Mouse (Mus musculus): Measurements from ENCODE around the gene Hand2.

Hand2 gene

DNA sequence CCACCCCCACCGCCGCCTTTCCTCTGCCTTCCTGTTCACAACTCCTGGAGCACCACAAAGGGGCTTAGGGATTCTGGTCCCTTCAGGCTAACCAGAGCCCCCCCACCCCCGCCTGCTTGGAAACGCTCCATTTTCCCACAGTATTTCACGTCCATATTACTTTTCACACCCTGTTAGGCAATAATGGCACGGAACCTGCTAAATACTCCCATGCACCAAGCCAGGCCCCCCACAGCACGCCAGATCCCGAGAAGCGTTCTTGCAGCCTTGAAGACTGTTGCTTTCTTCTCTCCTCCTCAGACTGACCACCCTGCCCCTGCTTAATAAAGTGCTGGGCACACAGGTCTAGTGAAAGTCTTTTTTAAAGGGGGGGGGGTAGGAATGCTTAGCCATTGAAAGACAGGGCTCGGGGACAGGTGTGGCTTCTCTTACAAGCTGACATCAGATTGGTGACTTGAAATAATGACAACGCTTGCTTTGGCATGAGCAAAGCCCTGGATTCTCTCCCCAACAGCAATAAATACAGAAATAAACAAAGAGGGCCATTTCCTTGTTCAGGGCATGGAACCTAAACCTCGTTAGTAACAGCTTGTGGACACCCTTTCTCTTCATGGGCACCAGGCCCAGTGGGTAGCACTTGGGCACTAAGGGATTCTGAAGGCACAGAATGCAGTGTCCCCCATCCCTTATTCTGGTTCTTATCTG is 21.8 kb downstream of the Hand2 start:
- DNase-seq (ENCODE audit: low spot score) = no peak

DNA sequence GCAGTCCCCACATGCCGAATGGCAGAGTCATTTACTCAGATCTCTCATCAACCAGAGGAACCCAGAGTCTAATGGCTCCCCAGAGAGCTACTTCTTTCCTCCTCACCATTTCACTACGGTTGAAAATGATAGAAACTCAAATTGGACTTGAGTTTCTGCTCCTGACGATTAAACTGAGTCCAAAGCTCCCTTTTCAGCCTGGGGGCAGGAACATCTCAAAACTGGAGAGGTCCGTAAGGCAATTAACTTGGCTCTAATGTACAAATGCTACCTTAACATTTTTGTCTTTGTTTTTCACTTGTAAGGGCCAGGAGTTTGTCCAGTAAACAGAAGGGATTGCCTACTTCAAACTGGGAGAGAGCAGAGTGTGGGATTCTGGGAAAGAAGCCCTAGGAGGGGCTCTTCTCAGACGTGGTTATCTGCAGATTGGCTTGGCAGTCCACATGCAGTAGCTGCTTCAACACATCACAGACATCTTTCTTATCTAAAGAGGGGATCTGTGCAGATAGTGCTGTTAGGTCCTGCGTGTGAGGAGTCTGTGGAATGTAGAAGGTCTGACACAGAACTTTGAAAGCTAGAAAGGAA is 23.0 kb downstream of the Hand2 start:
- no peak for DNase-seq (ENCODE audit: low spot score)

DNA sequence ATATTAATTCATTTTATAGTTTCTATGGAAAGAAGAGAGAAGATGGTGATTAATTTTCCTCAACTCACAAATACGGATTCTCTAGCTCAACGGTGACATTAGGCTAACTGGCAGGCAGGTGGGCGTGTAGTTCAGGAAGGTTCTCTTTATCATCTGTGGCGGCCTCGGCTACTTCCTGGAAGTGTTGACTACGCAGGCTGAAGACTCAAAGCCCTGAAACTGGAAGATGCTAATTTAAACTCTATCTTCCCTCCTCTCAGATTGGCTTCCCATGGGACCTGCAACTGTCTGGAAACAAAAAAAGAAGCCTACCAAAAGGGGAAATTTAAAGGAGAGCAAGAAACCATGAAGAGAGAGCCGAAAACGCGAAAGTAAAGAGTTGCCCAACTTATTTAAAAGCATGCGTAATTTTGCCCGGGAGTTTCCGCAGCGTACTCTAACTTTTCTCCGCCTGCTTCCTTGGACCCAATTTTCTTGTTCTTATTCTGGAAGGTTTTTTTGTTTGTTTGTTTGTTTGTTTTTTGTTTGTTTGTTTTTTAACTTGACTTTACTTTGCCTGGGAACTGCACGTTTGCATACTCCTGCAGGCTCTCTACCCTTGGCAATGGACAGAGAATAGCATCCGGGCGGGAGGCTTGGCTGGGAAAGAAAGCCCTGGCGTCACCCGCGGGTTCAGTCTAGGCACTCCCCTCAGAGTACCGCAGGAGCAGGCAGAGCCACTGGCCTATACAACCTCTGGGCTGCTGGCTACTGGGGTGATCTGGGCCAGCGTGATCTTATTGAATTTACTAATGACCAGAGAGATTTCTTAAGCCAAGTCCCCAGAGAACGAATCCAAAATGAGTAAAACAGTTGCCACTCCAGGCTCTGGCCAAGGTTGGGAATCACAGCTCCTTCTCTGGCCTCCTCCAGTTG is 24.4 kb downstream of the Hand2 start:
- no peak for DNase-seq (ENCODE audit: low spot score)

DNA sequence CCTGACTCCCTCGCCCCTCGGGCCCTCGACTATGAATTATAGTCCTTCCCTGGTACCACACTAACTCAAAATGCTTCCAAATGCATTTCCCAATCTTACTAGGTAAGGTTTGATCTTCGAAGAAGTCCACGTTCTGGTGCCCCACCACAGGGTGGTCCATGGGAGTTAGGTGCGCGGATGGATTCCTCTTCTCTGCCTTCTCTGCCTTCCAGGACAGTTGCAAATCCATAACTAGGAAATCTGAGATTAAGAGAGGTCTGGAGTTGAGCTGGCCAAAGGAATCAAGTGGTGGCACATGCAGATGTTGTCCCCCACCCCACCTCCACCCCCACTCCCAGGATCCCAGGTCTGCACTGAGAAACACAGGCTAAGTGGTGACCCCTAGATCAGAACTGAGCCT is 25.6 kb downstream of the Hand2 start:
- no peak for DNase-seq (ENCODE audit: low spot score)

DNA sequence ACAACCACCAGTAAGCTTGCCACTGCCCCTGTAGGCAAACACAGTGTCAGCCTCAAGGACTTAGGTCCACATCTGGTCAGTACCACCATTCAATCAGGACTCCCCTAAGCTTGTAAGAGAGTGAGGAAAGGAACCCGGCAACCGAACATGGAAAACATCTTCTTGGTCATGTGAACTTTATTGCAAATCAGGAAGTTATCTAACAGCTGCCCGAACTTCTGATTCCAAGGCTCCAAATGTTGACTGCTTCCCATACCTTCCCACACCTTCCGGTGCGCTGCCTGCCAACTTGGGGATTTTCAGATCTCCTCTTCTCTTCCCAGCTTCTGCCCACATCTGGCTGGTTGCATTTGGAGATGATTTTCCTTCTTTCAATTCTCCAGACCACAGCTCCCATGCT is 26.4 kb downstream of the Hand2 start:
- DNase-seq (ENCODE audit: low spot score) = no peak

DNA sequence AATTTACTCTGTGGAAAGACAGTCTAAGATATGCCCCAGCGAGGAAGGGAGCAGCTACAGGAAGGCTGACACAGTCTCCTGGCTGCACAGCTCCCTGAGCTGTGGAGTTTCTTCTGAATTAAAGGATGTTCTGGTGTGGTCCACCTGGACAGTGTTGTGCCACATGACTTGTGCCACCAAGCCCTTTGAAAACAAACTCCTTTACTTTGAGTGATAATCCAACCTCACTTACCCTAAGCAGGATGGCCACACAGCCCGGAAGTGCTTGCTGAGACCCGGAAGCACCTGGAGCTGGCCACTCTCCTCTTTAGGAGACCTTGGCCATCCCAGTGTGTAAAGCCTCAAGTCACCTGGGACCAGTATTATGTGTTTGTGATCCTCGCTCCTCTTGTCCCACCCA is 27.5 kb downstream of the Hand2 start:
- DNase-seq (ENCODE audit: low spot score) = no peak

DNA sequence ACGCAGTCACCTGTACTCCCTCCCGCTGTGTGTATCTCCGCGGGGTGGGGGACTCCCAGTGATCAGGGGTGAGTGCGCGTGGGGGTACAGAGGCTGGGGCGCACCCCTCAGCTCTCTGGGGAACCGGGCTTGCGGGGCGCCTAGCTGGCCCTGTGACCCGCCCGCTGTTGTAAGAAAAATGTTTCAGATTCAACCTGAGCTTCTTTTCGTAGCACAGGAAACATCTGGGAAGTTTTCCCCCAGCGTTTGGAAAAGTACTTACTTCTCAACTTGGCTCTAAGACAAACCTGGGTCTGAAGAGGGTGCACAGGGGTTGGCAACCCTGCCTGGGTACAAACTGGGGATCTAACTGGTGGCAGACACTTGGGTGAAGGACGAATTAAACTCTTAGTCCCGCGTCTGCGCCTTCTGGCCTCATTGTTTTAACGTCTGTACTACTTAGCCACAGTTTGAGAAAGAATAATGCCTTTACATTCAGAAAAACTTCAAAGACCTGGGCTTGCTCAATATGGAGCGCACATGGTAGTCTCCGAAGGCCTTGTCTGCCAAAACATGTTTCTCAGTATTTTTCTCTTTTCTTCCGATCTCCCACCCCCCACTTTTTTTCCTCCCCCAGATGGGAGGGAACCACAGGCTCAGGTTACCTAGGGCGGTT is 28.2 kb downstream of the Hand2 start:
- DNase-seq (ENCODE audit: low spot score) = no peak

DNA sequence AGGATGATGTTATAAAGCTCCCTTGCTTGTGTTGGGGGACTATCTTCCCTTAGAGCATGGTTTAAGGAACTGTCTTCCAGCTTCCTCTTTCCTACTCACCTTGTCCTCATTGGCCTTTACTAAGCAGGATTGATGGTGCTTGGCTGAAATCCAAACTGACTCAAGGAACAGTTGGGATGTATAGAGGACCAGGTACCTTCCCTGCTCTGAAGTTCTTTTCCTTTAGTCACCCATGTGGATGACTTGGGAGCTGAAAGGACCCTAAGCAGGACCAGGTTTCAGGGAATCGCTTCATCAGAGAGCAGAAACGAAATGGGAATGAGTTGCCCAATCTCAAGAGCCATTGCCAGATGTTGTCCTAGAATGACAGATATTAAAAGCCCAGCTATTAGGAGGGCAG is 31.1 kb downstream of the Hand2 start:
- no peak for DNase-seq (ENCODE audit: low spot score)

DNA sequence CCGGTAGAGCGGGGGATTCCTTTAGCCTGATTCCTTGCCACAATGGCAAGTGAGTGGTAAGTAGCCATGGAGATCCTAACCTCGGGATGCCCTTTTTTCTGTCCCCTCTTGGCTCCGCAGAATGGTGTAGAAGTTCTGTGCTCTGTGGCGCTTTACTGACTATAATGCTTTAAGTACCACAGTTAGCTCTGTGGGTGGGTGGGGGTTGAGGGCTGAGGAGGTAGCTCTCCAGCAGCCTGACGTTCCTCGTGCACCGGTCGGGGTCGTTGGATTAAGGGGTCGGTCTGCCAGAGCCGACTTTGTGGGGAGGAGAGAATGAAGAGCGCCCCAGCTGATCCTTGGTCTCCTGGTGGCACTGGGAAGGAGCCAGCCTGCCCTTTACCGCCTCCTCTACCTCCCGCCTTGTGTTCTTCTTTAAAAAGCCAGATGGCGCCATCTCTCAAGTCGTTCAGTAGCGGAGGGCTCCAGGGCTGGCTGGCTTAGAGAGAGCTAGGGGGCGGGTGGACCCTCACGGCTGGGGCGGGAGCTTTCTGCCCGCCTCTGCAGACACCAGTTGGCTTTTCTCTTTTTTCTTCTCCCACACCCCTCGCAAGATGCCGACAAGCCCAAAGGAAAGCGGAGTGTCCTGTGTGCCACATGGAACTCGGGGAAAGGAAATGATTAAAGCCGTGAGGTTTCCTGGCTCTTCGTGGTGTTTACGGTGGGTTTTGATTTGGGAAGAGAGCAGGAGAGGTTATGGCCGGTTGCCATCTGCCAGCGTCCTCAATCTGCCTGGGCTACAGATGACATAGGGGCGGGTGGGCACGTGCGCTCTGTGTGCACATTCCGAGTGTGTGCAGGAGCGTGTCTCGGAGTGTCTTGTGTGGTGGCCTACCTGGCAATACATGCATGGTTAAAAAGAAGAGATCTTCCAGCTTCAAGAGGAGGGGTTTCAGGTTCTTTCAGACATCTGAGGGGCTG is 32.8 kb downstream of the Hand2 start:
- DNase-seq (ENCODE audit: low spot score) = no peak

DNA sequence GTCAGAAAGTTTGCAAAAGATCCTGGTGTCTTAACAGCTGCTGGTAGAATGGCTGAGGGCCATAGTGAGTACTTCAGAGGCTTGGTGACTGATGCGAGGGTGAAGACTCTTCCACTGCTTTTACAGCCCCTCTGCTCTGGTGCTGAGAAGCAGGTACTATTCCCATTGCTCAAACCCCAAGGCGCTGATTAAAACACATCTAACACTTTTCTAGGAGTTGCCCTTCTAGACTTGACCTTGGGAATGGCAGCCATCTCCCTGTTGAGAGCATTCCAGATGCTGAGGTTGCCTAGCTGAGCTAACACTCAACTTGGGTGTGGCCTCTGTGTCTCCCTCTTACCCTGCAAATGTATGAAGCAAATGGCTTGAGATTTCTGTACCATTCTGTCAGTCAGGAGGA is 34.1 kb downstream of the Hand2 start:
- DNase-seq (ENCODE audit: low spot score) = no peak

DNA sequence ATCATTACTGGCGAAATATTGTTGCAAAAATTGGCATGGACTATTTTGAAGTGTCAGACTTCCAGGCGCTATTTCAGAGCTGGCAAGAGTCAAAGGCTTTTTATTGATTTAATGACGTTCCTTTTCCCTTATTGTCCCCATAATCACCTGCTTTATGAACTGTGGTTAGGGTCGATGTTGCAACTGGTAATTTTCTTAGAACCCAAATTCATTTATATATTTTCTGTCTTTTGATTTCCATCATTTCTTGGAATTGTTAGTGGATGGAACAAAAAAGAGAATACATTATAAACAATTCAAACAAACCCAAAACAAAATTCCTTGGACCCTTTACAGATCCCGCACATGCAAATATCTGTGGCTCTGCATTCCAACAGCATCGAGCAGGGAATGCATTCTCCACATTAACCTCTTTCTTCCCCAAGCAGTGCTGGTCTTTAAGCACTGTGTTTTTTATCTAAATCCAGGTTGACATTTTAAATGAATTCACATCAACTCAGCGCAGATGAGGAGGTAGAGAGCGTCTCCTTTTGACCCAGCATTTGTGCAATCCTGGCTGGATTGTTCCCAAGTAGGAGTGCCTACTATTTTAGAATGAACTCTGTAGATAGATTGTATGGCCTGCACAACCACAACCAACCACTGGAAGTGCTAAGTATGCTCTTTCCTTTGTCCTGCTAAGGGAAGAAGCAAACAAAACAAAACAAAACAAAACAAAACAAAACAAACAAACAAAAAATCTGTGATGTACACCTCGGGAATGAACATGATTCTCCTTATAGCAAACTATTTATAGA is 35.9 kb downstream of the Hand2 start:
- DNase-seq (ENCODE audit: low spot score) = no peak

DNA sequence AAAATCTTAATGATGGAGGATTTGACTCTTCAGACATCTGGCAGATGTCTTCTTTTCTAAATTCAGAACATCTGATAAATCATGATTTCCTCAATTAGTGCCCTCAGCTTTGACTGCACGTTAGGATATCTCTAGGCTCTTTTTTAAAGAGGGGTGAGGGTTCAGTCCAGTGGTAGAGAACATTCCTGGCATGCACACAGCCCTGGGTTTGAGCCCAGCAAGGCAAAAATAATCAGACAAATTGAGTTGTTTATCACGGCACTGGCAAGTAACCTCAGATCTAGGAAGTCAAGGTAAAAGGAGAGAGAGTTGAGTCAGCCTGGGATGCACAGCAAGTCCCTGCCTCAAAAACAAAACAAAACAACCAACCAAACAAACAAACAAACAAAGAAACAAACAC is 39.7 kb downstream of the Hand2 start:
- no peak for DNase-seq (ENCODE audit: low spot score)

DNA sequence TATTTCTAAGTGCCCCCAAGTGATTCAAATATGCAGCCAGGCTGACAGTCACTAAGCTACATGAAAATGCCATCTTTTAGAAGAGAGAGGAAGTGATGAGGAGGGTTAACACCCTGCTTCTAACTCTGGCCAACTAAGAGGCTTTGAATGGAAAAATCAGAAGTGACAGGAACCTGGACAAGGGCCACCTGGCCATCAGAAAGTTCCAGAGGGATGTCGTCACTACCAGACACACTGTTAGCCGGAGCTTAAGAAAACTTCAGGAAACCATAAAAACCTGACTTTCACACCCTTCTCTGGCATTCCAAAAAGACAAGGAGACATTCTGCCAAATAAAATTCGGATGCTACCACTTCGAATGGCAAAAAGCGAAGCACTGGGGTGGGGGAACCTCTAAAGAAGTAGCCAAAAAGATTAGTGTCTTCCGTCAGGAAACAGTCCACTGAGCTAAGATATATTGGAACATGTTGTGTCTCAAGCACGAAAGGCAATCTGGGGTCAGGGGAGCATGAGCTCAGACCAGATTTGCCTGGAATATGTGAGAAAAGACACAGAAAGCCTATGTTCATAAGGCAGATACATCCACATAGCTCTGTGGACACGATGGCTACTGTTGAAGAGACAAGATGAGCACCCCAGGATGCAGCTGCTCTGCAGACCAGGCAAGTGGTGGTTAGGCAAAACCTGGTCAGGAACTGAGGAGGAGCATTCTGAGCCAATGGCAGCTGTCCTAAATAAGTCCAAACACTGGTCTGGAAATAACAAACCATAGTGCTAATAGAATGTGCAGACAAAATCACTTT is 40.4 kb downstream of the Hand2 start:
- DNase-seq (ENCODE audit: low spot score) = no peak

DNA sequence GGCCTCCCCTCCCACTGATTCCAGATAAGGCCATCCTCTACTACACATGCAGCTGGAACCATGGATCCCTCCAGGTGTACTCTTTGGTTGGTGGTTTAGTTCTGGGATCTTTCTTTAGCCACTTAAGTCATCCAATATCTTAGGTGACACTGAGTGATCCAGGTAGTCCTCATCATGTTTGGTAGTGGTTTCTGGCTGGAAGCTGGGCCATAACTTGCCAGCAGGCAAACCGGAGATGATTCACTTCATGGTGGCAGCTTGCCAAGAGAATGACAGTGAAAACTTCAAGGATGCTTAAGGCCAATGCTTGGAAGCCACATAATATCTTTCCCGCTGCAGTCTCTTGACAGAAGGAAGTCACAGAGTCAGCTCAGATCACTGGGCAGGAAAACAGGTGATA is 42.1 kb downstream of the Hand2 start:
- no peak for DNase-seq (ENCODE audit: low spot score)

DNA sequence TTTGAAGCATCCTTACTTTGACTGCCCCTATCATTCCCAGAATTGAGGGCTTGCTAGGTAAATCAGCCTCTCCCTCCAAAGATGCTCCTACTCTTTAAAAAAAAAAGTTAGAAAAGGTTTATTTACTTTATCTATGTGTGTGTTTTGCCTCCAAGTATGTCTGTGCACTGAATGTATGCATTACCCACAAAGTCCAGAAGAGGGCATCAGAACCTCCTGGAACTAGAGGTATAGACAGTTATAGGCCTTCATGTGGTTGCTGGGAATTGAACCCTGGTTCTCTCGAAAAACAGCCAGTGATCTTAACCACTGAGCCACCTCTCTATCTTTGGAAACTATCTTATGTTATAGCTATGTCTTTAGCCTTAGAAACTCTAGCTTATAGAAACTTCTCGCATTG is 53.3 kb downstream of the Hand2 start:
- no peak for DNase-seq (ENCODE audit: low spot score)

Data from layer of hippocampus, adult 11-12 months (tissue).